Mouse (Mus musculus) hindbrain, embryonic 16.5 days (tissue): Measurements from ENCODE around the gene Drc1. TPM values are rescaled to one million over a fixed set of nuclear protein-coding genes. Genes with fewer than 3 reads are reported as not detected.

ENCODE experiments used
- polyA plus RNA-seq: library from polyadenylated mRNA; unstranded; fragments of >200 nt; fragmentation: Nextera tagmentation; extraction: Ambion mirVana; gene quantifications from 2 replicates; pipeline ENCODE4 v1.2.1, GENCODE M21; 2015

Drc1 gene
- polyA plus RNA-seq, 1 experiment from 2014 or later = 6.3 TPM

Other genes starting within 250 kb of the Drc1 start
- 39.4 and 48.8 TPM in 2 replicates for gene Tyms, start 207.8 kb upstream of the Drc1 start, polyA plus RNA-seq
- 8.6 and 11.8 TPM in 2 replicates for gene Garem2, start 176.2 kb upstream of the Drc1 start, polyA plus RNA-seq
- gene 3110082J24Rik, start 175.3 kb upstream of the Drc1 start, polyA plus RNA-seq = 3.5 and 4.6 TPM in 2 replicates
- gene Hadha, start 126.2 kb upstream of the Drc1 start, polyA plus RNA-seq = 75.3 and 79.1 TPM in 2 replicates
- 66.4 and 70.4 TPM in 2 replicates for gene Hadhb, start 126.1 kb upstream of the Drc1 start, polyA plus RNA-seq
- gene Adgrf3, start 75.7 kb upstream of the Drc1 start, polyA plus RNA-seq = not detected in 2 replicates
- gene Selenoi, start 48.8 kb upstream of the Drc1 start, polyA plus RNA-seq = 26.5 and 29.8 TPM in 2 replicates
- gene Otof, start 180.5 kb downstream of the Drc1 start, polyA plus RNA-seq = 7.7 and 8.8 TPM in 2 replicates
- 1.8 and 1.9 TPM in 2 replicates for gene 1700001C02Rik, start 184.7 kb downstream of the Drc1 start, polyA plus RNA-seq